Mouse (Mus musculus) T-helper 17 cell (primary cell): ENCODE data around the gene Sec14l1.

Experiments used
- in situ Hi-C, 2 experiments: fragments of 300-600 bp; cut with MboI, MseI; formaldehyde crosslinking; loops; 1 replicate in 1 of 2; 2 replicates in 1 of 2; pipeline ENCODE4 v1.15.1; 2025; ENCODE audit warnings: high pct_unique_total_duplicates in 2 of 2

Gene Sec14l1

DNA sequence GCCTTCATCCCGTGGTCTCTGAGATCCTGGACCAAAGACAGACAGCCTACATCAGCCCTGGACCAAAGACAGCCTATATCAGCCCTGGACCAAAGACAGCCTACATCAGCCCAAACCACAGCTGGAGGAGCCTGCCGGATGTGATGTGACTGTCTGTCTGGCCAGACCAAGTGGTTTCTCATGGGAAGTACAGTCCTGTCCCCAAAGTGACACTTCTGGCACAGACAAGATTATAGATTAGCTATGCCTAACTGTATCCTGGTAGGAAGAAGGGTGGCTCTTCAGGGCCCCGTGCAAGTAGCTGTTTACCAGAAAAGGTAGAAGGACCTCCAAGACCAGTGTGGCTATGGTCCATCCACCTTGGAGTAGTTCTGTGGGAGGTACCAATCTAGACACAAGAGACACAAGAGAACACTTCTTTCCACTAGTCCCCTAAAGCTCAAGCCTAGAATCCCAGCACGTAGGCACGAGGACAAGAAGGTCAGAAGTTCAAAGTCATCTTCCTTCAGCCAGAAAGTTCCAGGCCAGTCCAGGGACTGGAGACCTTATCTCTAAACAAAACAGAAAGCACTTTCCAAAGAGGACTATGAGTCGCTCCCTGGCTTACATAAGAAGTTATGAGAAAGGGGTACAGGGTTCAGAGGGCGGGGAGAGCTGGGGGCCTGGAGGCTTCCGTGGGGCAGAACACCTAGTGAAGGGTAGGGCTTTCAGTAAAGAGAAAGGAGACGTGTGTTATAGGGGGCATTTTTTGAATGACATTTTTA lies 27.8 kb upstream of the Sec14l1 start:
- in situ Hi-C loops = no loop called here

DNA sequence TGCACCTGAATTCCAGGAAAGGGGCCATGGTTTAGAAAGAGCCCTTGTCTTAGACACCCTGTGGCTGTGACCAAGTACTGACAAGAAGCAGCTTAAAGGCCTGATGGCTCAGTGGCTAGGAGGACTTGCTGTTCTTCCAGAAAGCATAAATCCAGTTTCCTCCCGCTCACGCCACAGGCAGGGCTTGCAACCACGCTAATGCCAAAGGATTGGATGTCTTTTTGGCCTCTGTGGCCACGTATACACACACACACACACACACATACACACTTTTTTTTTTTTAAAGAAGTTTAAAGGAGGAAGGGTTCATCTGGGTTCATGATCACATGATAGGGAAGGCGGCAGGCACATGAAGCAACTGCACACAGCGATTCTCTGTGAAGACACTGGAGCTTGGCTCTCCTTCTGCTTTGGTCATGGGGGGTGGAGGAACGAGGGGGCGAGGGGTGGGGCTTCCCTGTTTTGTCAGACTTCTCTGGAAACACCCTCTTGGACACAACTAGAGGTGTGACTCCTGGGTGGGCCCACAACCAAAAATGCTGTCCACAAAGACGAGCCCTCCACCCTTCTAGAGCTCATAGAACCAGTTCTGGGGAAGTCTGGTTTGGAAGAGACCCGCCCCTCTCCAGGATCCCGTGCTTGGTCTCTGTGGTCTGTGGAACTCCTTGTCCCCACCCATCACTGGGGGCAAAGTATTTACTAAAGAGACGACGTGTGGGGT lies 26.5 kb upstream of the Sec14l1 start:
- in situ Hi-C loops = no loop called here

DNA sequence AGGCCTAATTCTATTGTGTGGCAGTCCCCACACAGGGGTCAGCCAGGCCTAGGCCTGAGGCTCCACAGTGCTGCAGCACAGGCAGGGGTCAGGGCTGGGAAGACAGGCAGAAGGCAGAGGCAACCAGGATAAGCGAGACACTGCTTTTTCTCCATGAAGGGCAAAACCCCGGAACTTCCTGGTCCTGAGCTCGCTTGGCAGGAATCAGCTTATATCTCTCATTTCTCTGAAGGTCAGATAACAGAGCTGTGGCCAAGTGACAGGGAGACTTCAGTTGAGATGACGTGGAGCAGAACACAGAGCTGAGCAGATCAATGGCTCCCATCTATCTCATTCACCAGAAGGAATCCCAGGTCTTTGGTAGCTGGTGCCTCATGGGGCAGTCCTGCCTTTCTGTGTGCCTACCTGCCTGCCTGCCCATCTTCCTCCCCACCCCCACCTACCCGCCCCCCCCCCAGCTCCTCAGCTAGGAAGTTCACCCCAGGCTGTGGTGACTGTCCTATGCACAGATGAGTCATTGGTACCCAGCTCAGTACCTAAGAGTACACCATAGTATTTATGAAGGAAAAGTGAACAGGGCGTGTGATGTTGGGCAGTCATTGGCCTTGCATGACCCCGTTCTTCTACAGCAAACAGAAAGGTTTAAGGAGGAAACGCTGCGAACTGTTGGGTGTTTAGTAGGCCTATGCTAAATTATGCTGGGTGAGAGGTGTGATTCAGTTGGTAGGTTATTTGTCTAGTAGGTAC lies 25.1 kb upstream of the Sec14l1 start:
- in situ Hi-C loops = no loop called here

DNA sequence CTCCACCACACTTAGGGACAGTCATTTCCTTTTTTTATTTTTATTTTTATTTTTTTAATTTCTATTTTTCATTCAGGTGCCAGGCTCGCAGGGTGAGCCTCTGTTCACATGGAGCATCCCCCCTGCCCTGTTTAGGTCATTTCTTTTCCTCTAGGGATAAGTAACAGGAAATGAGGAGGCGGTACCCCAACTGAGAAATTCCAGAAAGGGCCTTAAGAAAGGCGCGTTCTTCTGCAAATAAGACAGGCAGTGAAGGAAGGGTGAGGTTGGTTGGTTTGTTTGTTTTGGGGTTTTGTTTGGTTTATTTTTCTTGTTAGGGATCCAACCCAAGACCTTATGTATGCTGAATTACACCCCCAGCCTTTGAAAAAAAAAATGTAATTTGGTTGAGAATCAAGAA lies 23.6 kb upstream of the Sec14l1 start:
- in situ Hi-C loops = no loop called here

DNA sequence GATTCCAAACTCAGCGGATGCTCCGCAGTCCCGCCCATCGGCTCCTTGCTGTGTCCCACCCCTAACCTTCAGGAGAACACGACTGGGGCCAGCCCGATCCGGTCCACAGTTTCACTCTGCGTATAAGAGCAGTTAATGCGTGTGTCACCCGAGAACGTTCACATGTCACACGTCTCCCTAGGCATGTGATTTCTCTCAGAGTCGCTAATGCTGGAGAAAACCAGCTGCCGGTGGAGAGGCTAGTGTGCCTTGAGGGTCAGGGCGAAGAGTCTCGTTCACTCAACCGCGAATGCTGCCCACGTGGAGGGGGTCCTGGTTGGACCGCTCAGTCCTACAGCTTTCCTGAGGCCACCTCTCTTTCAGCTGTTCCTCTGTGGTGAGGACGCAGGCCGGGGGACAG lies 23.1 kb upstream of the Sec14l1 start:
- in situ Hi-C loops = no loop called here

DNA sequence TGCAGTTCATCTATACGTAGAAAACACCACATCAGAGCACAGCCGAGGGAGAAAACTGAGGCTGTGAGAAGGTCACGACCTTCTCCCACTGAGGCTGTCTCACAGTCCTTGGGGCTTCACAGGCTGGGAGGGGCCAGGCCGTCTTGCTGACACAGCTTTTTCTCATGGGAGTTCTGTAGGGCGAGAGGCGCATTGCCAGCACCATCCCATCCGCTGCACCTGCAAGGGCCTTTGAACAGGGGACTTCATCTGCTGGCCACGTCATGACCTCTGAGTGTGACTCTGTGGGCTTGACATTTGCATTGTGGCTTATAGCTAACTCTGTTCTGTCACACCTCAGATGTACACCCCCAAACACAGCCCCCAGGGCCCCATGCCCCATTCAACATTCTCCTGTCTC lies 22.3 kb upstream of the Sec14l1 start:
- in situ Hi-C loops = no loop called here

DNA sequence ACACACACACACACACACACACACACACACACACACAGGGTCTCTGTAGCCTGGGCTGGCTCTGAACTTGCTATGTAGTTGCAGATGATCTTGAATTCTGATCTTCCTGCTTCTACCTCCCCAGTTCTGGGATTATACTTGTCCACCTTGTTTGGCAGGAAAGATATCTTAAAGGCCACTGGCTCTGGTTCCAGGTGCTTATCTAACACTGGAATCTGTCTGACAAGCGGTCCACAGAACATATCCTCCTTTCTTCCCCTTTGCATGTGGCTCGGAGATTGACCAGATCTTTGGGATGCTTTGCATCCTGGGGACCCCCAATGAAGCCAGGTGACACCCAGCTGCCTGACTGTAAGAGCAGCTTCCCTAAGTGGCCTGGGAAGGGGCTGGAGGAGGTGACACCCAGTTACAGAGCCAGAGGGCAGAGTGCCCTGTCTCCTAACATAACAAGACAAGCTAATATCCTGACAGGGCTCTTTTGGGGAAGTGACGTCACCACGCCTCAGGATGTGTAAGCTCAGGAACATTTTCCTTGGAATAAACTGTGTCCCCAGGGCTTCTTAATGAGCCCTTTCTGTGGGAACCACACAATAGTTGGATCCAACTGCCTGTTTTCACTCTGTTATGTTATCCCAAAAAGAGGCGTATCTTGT lies 20.9 kb upstream of the Sec14l1 start:
- in situ Hi-C loops = no loop called here

DNA sequence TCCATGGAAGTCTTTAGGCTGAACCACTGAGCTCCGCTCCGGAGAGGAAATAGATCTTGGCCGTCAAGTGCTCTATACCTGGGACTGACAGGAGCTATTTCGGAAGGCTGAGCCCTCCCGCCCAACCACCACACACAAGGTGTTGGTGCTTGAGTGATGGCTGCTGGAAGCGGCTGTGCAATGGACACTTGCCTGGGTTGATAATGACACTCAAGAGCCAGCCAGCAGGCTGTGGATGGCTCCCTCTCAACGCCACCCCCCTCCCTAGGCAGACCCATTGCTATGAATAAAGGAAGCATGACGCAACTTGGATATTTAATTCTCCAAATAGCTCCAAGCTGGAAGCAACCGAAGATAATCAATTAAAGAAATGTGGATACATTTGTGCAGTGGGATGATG lies 20.3 kb upstream of the Sec14l1 start:
- in situ Hi-C loops = no loop called here

DNA sequence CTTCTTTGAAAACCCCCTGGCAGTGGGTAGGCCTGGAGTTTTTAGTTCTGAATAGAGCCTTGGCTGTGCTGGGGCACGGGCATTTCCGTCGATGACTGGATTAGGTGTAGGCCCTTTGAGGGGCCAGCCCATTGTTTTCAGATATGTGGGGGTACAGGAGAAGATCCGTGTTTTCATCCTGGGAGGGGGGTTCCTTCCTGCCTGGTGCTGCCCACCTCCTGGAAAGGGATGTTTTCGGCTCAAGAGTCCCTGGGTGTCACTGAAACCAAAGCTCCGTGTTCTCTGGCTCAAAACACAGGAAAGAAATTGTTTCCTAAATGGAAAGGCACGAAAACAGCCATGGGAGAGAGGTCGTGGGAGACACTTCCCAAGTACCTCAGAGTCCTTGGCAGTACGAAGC lies 17.9 kb upstream of the Sec14l1 start:
- in situ Hi-C loops = no loop called here

DNA sequence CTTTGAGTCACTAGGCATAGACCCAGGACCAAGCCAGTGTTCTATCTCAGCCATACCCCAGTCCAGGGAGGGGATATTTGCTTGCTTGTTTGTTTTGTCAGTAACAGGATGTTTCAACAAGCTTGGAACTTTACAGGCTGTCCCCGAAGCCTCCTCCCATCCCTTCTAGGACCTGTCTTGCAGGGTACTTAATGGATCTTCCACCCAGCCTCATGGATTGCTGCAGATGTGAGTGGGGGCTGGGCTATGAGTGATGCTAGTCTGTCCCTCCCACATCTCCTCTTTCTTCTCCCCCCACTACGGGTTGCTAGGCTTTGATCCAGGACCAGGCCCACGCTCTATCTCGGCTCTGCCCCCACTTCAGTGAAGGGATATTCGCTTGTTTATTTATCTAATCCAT lies 16.8 kb upstream of the Sec14l1 start:
- in situ Hi-C loops = no loop called here

DNA sequence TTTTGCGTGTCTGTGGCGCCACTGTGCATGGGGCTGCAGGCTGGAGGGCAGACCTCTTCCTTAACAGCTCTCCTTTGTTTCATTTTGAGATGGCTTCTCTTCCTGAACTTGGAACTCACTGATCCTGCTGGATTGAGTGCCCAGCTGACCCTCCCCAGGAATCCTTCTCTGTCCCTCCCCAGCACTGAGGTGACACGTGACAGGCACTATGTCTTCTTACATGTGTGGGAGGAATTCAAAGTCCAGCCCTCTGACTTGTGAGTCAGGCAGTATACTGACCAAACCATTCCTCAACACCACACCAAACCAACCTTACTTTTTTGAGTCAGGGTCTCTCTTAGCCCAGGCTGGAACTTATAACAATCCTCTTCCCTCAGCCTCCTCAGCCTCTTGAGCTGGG lies 16.2 kb upstream of the Sec14l1 start:
- in situ Hi-C loops = no loop called here

DNA sequence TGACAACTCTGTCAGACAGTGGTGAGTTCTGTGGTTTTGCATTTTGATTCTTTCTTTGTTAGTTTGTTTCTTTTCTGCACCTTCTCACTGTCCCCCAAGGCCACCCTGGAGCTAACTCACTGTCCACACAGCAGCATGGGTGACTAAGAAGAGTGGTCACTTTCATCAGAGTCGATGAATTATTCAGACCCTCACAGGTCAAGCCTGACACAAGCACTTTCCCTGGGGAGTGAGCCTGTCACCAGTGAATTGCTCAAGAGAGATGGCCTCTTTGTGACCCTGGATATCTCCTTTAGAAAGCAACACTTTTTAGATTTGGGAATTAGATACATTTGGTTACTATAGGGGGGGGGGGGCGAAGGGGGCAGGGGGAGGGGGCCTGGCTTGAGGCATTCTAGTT lies 15.6 kb upstream of the Sec14l1 start:
- in situ Hi-C loops = no loop called here

DNA sequence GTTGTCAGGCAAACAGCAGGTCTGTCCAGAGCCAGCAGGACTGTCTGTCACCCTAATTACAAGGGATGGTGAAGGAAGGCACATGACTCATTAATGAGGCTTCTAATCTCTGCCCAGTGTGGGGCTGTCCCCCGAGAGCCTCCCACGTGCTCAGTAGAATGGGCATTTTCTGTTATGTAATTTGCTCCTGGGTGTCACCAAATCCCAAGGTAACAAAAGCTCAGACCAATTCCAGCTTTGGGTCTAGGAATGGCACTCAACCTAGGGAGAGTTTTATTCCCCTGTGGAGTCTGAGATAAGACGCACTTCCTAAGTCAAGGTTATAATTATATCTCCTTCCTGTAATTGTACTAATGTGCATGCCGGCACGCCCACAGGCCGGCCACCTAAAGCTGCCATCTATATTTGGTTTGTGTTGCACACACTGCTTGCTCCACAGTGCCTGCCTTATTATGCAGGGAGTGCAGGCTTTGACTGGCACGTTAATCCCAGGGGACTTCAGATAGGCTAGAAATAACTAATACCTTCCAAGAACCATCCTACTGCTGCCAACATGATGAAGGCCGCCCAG lies 13.5 kb upstream of the Sec14l1 start:
- in situ Hi-C loops = no loop called here

DNA sequence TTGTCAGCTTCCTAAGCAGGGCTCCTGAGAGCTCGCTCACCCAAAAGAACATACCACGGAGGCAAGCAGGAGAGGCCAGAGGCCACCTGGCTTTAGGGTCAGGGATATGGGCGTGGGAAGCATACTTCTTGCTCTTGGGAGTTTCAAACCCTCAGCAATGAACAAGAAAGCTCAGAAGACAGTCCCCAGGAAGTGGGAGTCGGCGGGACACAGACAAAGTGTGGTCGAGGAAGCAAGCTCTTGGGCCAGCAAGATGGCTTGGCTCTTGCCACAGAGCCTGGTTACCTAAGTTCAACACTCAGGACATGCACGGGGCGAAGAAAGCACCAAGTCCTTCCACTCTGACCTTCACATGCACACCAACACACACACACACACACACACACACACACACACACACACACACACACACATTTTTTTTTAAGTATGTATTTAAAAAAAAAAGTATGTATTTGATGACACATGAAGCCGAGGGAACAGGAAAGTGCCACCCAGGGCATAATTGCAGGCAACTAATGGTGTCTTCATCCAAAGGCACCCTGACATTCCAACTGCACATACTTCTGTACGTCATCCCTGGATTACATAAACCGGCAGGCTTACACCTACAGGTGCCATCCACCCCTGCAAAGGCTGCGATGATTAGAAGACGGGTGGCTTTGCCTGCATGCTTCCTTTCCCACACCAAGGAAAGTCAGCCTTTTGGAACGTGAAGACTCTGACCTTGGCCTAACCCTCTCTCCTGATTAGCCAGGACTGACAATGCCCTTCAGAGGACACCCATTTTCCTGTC lies 12.8 kb upstream of the Sec14l1 start:
- in situ Hi-C loops = no loop called here

DNA sequence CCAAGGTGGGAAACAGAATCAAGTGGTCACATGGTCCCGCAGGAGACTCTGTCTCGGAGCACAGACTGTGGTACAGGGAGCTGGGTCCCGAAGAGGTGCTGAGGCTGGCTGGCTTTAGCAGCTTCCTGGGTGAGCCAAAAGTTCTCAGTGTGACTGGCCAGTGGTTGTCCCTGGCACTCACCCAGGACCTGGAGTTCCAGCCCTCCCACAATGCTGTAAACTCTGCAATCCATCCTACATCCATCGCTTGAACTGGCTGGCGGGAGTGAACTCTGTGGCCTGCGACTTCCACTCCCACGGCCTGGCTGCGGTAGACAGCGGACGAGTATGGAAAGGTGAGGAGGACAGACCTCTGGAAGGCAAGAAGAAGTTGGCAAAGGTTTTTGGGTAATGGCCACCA lies 11.4 kb upstream of the Sec14l1 start:
- in situ Hi-C loops = no loop called here

DNA sequence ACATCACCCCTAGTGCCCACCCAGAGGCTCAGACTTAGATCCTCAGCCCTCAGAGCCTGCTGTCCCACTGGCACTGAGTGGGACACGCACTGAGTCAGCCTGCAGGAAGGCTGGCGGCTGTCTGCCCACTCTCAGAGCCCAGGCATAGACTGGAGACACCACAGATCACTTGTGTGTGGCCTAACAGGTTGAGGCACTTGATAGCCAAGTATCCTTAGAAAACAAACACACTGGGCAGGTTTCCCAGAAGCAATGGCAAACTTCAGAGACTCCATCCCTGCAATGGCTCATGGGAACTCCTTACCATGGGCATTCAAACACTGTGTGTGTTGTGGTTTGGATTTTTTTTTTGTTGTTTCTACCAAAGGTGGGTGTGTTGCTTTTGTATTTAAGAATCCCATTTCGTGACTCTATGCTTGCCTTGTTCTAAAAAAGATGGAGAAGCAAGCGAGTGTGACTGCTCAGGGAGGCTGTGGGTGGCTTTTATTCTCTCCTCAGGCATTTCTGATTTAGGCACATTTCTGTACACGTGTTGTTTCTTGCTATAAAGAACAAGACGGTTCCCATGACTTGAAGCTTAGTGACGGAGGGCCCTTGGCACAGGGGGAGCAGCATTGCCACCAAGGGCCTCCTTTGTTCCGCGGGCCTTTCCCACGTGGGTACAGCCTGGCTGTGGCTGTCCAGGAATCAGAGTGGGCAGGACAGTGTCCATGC lies 10.8 kb upstream of the Sec14l1 start:
- in situ Hi-C loops = no loop called here

DNA sequence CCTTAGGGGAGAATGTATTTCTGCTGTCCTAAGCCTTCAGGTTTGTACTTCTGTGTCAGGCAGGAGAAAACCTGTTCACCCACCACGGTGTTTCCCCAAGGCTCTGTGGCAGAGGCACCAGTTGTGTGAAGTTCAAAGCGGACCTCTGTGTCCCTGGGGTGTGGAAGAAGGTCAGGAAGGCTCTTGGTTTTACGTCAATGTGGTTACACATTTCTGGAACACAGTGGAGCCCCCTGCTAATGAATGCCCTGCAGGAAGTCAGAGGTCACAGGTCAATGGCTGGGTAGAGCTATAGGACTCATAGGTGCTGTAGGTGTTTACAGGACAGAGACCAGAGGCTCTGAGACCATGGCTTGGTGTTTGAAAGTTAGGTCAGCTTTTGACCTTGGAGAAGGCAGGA lies 9.7 kb upstream of the Sec14l1 start:
- in situ Hi-C loops = no loop called here

DNA sequence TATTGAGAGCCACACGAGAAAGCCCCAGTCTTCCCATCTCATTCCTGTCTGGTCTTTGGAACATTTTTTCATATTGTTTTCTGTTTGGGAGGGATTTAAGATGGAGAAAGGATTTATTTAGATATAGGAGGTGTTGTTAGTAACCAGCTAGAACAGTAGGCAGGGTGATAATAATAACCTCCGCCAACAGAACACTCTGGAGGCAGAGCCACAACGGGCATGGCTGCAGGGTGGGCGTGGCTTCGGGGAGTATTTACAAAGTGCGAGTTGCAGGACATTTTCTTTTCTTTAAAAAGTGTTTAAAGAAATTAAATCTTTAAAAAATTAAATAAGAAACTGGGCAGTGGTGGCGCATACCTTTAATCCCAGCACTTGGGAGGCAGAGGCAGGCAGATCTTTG lies 9.1 kb upstream of the Sec14l1 start:
- in situ Hi-C loops = no loop called here

DNA sequence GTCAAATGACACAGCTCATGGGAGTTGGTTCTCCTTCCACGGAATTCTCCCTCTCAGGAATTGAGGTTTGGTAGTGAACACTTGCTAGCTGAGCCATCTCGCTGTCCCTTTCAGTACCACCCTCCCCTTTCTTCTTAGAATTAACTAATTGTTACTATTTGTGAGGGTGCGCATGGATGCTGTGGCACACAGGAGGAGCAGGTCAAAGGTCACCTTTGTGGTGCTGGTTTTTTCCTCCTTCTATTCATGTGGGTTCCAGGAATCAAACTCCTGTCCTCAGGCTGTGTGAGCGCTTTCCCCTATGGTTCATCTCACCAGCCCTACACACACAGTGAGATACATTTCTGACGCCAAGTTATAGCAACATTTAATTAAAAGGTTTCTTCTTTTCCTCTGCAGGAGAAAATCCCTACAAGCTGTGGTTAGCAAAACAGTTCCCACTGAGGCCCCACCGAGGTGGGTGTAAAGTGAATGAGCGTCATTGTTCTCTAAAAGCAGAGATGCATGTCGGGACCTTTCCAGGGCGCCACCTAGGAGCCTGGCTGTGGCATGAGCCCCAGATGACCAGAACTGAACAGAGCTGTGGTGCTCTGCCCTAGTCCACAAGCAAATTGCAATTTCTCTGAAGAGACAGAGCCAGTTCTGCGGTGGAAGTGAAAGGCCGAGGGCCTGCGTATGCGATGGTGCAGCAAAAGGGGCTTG lies 8.2 kb upstream of the Sec14l1 start:
- in situ Hi-C loops = no loop called here

DNA sequence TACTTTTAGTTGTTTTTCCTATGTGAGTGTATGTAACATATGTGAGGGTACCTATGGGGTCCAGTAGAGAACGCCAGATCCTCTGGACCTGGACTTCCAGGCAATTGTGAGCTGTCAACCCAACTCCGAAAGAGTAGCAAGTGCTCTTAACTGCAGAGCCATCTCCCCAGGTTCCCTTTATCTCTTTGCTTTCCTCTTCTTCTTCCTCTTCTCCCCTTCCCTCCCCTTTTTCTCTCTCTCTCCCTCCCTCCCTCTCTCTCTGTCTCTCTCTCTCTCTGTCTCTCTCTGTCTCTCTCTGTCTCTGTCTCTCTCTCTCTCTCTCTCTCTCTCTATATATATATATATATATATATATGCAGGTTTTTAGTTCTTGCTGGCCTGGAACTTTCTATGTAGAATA lies 7.1 kb upstream of the Sec14l1 start:
- in situ Hi-C loops = no loop called here
